Mouse (Mus musculus): ENCODE data around the gene Gdf5.

DNA sequence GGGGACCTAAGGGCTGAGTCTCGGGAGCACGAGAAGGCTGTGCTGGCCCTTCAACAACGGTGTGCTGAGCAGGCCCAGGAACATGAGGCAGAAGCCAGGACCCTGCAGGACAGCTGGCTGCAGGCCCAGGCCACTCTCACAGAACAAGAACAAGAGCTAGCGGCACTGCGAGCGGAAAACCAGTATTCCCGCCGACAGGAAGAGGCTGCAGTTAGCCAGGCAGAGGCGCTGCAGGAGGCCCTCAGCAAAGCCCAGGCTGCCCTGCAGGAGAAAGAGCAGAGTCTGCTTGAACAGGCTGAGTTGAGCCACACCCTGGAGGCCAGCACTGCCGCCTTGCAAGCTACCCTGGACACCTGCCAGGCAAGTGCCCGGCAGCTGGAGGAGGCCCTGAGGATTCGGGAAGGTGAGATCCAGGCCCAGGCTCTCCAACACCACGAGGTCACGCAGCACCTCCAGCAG is 46.7 kb upstream of the Gdf5 start:
- no peak for TF ChIP-seq CTCF (IDR thresholded peaks at IDR 0.05; ENCODE audit: low read depth, low read length)
- TF ChIP-seq TAL1 (conservative IDR thresholded peaks at IDR 0.05; ENCODE audit: low read depth, low read length) = no peak

All from G1E (cell line).